Mouse (Mus musculus): ENCODE results near the gene Asphd2.

Gene Asphd2

GRCm38 (mm10) chr5:112349169-112349568 is 45.5 kb downstream of the Asphd2 start:
- DNase-seq (ENCODE audit: low spot score) = no peak

- no peak for DNase-seq (ENCODE audit: low spot score)
Measured at GRCm38 (mm10) chr5:112346211-112346965, 48.3 kb downstream of the Asphd2 start.

GRCm38 (mm10) chr5:112344092-112344960 is 50.3 kb downstream of the Asphd2 start:
- no peak for DNase-seq (ENCODE audit: low spot score)

GRCm38 (mm10) chr5:112343205-112343595 is 51.5 kb downstream of the Asphd2 start:
- peak; percentile 54 for DNase-seq (ENCODE audit: low spot score)

- peak; percentile 93 for DNase-seq (ENCODE audit: low spot score)
Measured at GRCm38 (mm10) chr5:112342463-112343204, 52.0 kb downstream of the Asphd2 start, which contains the start of the genes Srrd and Hps4. Srrd (minus strand) TSS chr5:112343040. Hps4 (plus strand) TSS chr5:112343083.

GRCm38 (mm10) chr5:112339215-112339614 is 55.5 kb downstream of the Asphd2 start:
- DNase-seq (ENCODE audit: low spot score) = no peak

- DNase-seq (ENCODE audit: low spot score) = no peak
Measured at GRCm38 (mm10) chr5:112337004-112337403, 57.7 kb downstream of the Asphd2 start.

- DNase-seq (ENCODE audit: low spot score) = peak; percentile 68
Measured at GRCm38 (mm10) chr5:112335473-112335872, 59.2 kb downstream of the Asphd2 start.

Measured in embryo, embryonic 10 days (tissue).